Mouse (Mus musculus): ENCODE data around the gene Rab40b. TPM values are rescaled to one million over a fixed set of nuclear protein-coding genes. Genes with fewer than 3 reads are reported as not detected.
"Not testable (repeated sequence)": the region's sequence is repeated elsewhere in the genome, so short reads cannot be mapped to it uniquely, and the experiment has no call there.

Gene Rab40b
- polyA plus RNA-seq, 1 experiment from 2014 or later, result 2.5 TPM

GRCm38 (mm10) chr11:121331641-121332040 is 56.4 kb downstream of the Rab40b start:
- Histone ChIP-seq H3K27ac (replicated peaks; ENCODE audit: low read depth, low read length) (no peak overlapping the region), H3K36me3 (ENCODE audit: control insufficient read depth, insufficient read depth, low read length) (peaks cover 18% of the 10 kb centered on the region), H3K9me3 (ENCODE audit: control insufficient read depth, low read length) (no peaks in the 10 kb centered on the region), H3K9ac (ENCODE audit: low read length) (no peak overlapping the region), H3K4me1 (ENCODE audit: control insufficient read depth, insufficient read depth, low read length) (no peaks in the 10 kb centered on the region), H3K4me3 (ENCODE audit: low read depth, low read length) (no peak overlapping the region), H3K4me2 (ENCODE audit: low read depth, severe bottlenecking) (no peak overlapping the region), H3K27me3 (ENCODE audit: control insufficient read depth, insufficient read depth, low read length) (no peaks in the 10 kb centered on the region)
- no peak for DNase-seq (ENCODE audit: low spot score)
- WGBS, result 90% methylated on average over 3 of the region's 3 CpGs
- no peak for ATAC-seq (ENCODE audit: insufficient number of reproducible peaks, low FRiP score, low TSS enrichment, low read depth)

GRCm38 (mm10) chr11:121328619-121329018 is 59.4 kb downstream of the Rab40b start:
- no peak for ATAC-seq (ENCODE audit: insufficient number of reproducible peaks, low FRiP score, low TSS enrichment, low read depth)

GRCm38 (mm10) chr11:121328206-121328605 is 59.8 kb downstream of the Rab40b start:
- Histone ChIP-seq H3K4me2 (ENCODE audit: low read depth, severe bottlenecking) (no peak overlapping the region), H3K36me3 (ENCODE audit: control insufficient read depth, insufficient read depth, low read length) (peaks cover 13% of the 10 kb centered on the region), H3K27me3 (ENCODE audit: control insufficient read depth, insufficient read depth, low read length) (no peaks in the 10 kb centered on the region), H3K9me3 (ENCODE audit: control insufficient read depth, low read length) (no peaks in the 10 kb centered on the region), H3K4me1 (ENCODE audit: control insufficient read depth, insufficient read depth, low read length) (no peaks in the 10 kb centered on the region), H3K9ac (ENCODE audit: low read length) (no peak overlapping the region), H3K27ac (replicated peaks; ENCODE audit: low read depth, low read length) (no peak overlapping the region), H3K4me3 (ENCODE audit: low read depth, low read length) (no peak overlapping the region)
- WGBS, result 93% methylated on average over 9 of the region's 9 CpGs
- DNase-seq (ENCODE audit: low spot score) (no peak), ATAC-seq (ENCODE audit: insufficient number of reproducible peaks, low FRiP score, low TSS enrichment, low read depth) (no peak)

More at GRCm38 (mm10) chr11:121328619-121329018, 59.4 kb downstream of the Rab40b start:
- DNase-seq (ENCODE audit: low spot score), result no peak
- Histone ChIP-seq H3K4me2 (ENCODE audit: low read depth, severe bottlenecking) (no peak overlapping the region), H3K9ac (ENCODE audit: low read length) (no peak overlapping the region), H3K4me1 (ENCODE audit: control insufficient read depth, insufficient read depth, low read length) (no peaks in the 10 kb centered on the region), H3K27me3 (ENCODE audit: control insufficient read depth, insufficient read depth, low read length) (no peaks in the 10 kb centered on the region), H3K36me3 (ENCODE audit: control insufficient read depth, insufficient read depth, low read length) (peaks cover 13% of the 10 kb centered on the region), H3K4me3 (ENCODE audit: low read depth, low read length) (no peak overlapping the region), H3K27ac (replicated peaks; ENCODE audit: low read depth, low read length) (no peak overlapping the region), H3K9me3 (ENCODE audit: control insufficient read depth, low read length) (no peaks in the 10 kb centered on the region)

GRCm38 (mm10) chr11:121326681-121327080 is 61.4 kb downstream of the Rab40b start:
- Histone ChIP-seq H3K4me1 (ENCODE audit: control insufficient read depth, insufficient read depth, low read length) (no peaks in the 10 kb centered on the region), H3K4me3 (ENCODE audit: low read depth, low read length) (no peak overlapping the region), H3K9ac (ENCODE audit: low read length) (no peak overlapping the region), H3K27me3 (ENCODE audit: control insufficient read depth, insufficient read depth, low read length) (no peaks in the 10 kb centered on the region), H3K27ac (replicated peaks; ENCODE audit: low read depth, low read length) (no peak overlapping the region), H3K9me3 (ENCODE audit: control insufficient read depth, low read length) (no peaks in the 10 kb centered on the region), H3K4me2 (ENCODE audit: low read depth, severe bottlenecking) (no peak overlapping the region), H3K36me3 (ENCODE audit: control insufficient read depth, insufficient read depth, low read length) (peaks cover 13% of the 10 kb centered on the region)
- 98% methylated on average over 5 of the region's 5 CpGs for WGBS
- no peak for ATAC-seq (ENCODE audit: insufficient number of reproducible peaks, low FRiP score, low TSS enrichment, low read depth)
- DNase-seq (ENCODE audit: low spot score), result no peak

GRCm38 (mm10) chr11:121326034-121326433 is 62.0 kb downstream of the Rab40b start:
- ATAC-seq (ENCODE audit: insufficient number of reproducible peaks, low FRiP score, low TSS enrichment, low read depth) (no peak), DNase-seq (ENCODE audit: low spot score) (no peak)
- no peak overlapping the region for H3K9ac ChIP-seq (ENCODE audit: low read length)
- no peak overlapping the region for H3K4me3 ChIP-seq (ENCODE audit: low read depth, low read length)
- H3K27me3 ChIP-seq (ENCODE audit: control insufficient read depth, insufficient read depth, low read length), result no peaks in the 10 kb centered on the region
- no peak overlapping the region for H3K27ac ChIP-seq (replicated peaks; ENCODE audit: low read depth, low read length)
- no peak overlapping the region for H3K4me2 ChIP-seq (ENCODE audit: low read depth, severe bottlenecking)
- H3K36me3 ChIP-seq (ENCODE audit: control insufficient read depth, insufficient read depth, low read length), result peaks cover 13% of the 10 kb centered on the region
- H3K4me1 ChIP-seq (ENCODE audit: control insufficient read depth, insufficient read depth, low read length), result no peaks in the 10 kb centered on the region
- no peaks in the 10 kb centered on the region for H3K9me3 ChIP-seq (ENCODE audit: control insufficient read depth, low read length)
- WGBS, result 92% methylated on average over 1 of the region's 1 CpGs

- not testable (repeated sequence) for H3K27me3 ChIP-seq (ENCODE audit: control insufficient read depth, insufficient read depth, low read length); ATAC-seq (ENCODE audit: insufficient number of reproducible peaks, low FRiP score, low TSS enrichment, low read depth); H3K4me3 ChIP-seq (ENCODE audit: low read depth, low read length); DNase-seq (ENCODE audit: low spot score); H3K27ac ChIP-seq (replicated peaks; ENCODE audit: low read depth, low read length); H3K4me2 ChIP-seq (ENCODE audit: low read depth, severe bottlenecking); H3K4me1 ChIP-seq (ENCODE audit: control insufficient read depth, insufficient read depth, low read length); H3K9ac ChIP-seq (ENCODE audit: low read length); H3K9me3 ChIP-seq (ENCODE audit: control insufficient read depth, low read length)
- peaks cover 33% of the 10 kb centered on the region for H3K36me3 ChIP-seq (ENCODE audit: control insufficient read depth, insufficient read depth, low read length)
- 91% methylated on average over 6 of the region's 6 CpGs for WGBS
These were observed 80.3 kb downstream of the Rab40b start for GRCm38 (mm10) chr11:121307712-121308111.

GRCm38 (mm10) chr11:121306608-121307007 is 81.4 kb downstream of the Rab40b start:
- H3K36me3 ChIP-seq (ENCODE audit: control insufficient read depth, insufficient read depth, low read length), result peaks cover 36% of the 10 kb centered on the region
- no peak for ATAC-seq (ENCODE audit: insufficient number of reproducible peaks, low FRiP score, low TSS enrichment, low read depth)
- WGBS, result 97% methylated on average over 8 of the region's 8 CpGs

More at GRCm38 (mm10) chr11:121306608-121307007, 81.4 kb downstream of the Rab40b start:
- H3K4me2 ChIP-seq (ENCODE audit: low read depth, severe bottlenecking), result no peak overlapping the region
- H3K4me3 ChIP-seq (ENCODE audit: low read depth, low read length), result no peak overlapping the region
- no peak overlapping the region for H3K27ac ChIP-seq (replicated peaks; ENCODE audit: low read depth, low read length)
- no peak for DNase-seq (ENCODE audit: low spot score)
- no peak overlapping the region for H3K9ac ChIP-seq (ENCODE audit: low read length)
- no peaks in the 10 kb centered on the region for H3K9me3 ChIP-seq (ENCODE audit: control insufficient read depth, low read length)
- H3K27me3 ChIP-seq (ENCODE audit: control insufficient read depth, insufficient read depth, low read length), result no peaks in the 10 kb centered on the region
- no peaks in the 10 kb centered on the region for H3K4me1 ChIP-seq (ENCODE audit: control insufficient read depth, insufficient read depth, low read length)

Small RNAs within 50 kb of the gene (microRNA-seq; reads per million reads assigned to microRNA genes)
- not detected for gene Mir7236

Other genes starting within 250 kb of the Rab40b start
- 0.21 TPM in 1 of 2 replicates, not detected in the other for gene Tex19.1, start 242.1 kb downstream of the Rab40b start, polyA plus RNA-seq (2014; fragmentation: Nextera tagmentation; extraction: Ambion mirVana)
- 0.14 TPM in 1 of 2 replicates, not detected in the other for gene Uts2r, start 228.0 kb downstream of the Rab40b start, polyA plus RNA-seq (2014; fragmentation: Nextera tagmentation; extraction: Ambion mirVana)
- gene Hexdc, start 183.8 kb downstream of the Rab40b start, polyA plus RNA-seq (2014; fragmentation: Nextera tagmentation; extraction: Ambion mirVana), result 6.5 and 6.6 TPM in 2 replicates
- 13.4 and 15.3 TPM in 2 replicates for gene Ogfod3, start 183.5 kb downstream of the Rab40b start, polyA plus RNA-seq (2014; fragmentation: Nextera tagmentation; extraction: Ambion mirVana)
- 35.0 and 36.7 TPM in 2 replicates for gene Cybc1, start 158.9 kb downstream of the Rab40b start, polyA plus RNA-seq (2014; fragmentation: Nextera tagmentation; extraction: Ambion mirVana)
- 60.1 and 68.8 TPM in 2 replicates for gene Narf, start 151.0 kb downstream of the Rab40b start, polyA plus RNA-seq (2014; fragmentation: Nextera tagmentation; extraction: Ambion mirVana)
- gene Foxk2, start 128.3 kb downstream of the Rab40b start, polyA plus RNA-seq (2014; fragmentation: Nextera tagmentation; extraction: Ambion mirVana), result 13.6 and 16.1 TPM in 2 replicates
- 110 and 116 TPM in 2 replicates for gene Wdr45b, start 33.8 kb downstream of the Rab40b start, polyA plus RNA-seq (2014; fragmentation: Nextera tagmentation; extraction: Ambion mirVana)
- 7.8 and 8.3 TPM in 2 replicates for gene Fn3krp, start 33.1 kb upstream of the Rab40b start, polyA plus RNA-seq (2014; fragmentation: Nextera tagmentation; extraction: Ambion mirVana)
- gene Fn3k, start 46.7 kb upstream of the Rab40b start, polyA plus RNA-seq (2014; fragmentation: Nextera tagmentation; extraction: Ambion mirVana), result 0.45 and 0.55 TPM in 2 replicates
- gene Tbcd, start 63.7 kb upstream of the Rab40b start, polyA plus RNA-seq (2014; fragmentation: Nextera tagmentation; extraction: Ambion mirVana), result 35.4 and 36.3 TPM in 2 replicates
- gene Zfp750, start 131.1 kb upstream of the Rab40b start, polyA plus RNA-seq (2014; fragmentation: Nextera tagmentation; extraction: Ambion mirVana), result 1.5 and 1.9 TPM in 2 replicates